Mouse (Mus musculus) embryonic facial prominence, embryonic 11.5 days (tissue): ENCODE results near the gene Utrn. TPM values are rescaled to one million over a fixed set of nuclear protein-coding genes. Genes with fewer than 3 reads are reported as not detected.

Source experiments
- ATAC-seq: fragments of 200-750 bp; cut with Nextera tagmentation; replicated peaks from 2 replicates; pipeline ENCODE4 v1.8.0; 2017; ENCODE audit warnings: low read depth; ENCODE audit not compliant: insufficient number of reproducible peaks, low FRiP score, low TSS enrichment
- DNase-seq: peaks from one replicate; pipeline ENCODE4 v3.0.0-alpha.2; 2015; ENCODE audit warnings: low spot score
- H3K27ac ChIP-seq: fragments of 300-500 bp; sonication (generic); replicated peaks from 2 replicates; pipeline ENCODE4 v1.5.1; 2014; ENCODE audit warnings: mild to moderate bottlenecking, low read depth, low read length, control low read depth
- H3K27me3 ChIP-seq: fragments of 300-500 bp; sonication (generic); 2 replicates; pipeline ENCODE4 v1.6.1; 2014; ENCODE audit warnings: mild to moderate bottlenecking, low read length, moderate library complexity, mixed read lengths; ENCODE audit not compliant: control insufficient read depth, insufficient read depth
- H3K36me3 ChIP-seq: fragments of 300-500 bp; sonication (generic); replicated peaks from 2 replicates; pipeline ENCODE4 v1.6.1; 2014; ENCODE audit warnings: low read depth, mild to moderate bottlenecking, low read length, moderate library complexity, mixed read lengths; ENCODE audit not compliant: control insufficient read depth, insufficient read depth
- H3K4me1 ChIP-seq: fragments of 300-500 bp; sonication (generic); 2 replicates; pipeline ENCODE4 v1.6.1; 2014; ENCODE audit warnings: low read length, mixed read lengths; ENCODE audit not compliant: control insufficient read depth, insufficient read depth
- H3K4me2 ChIP-seq: fragments of 300-500 bp; sonication (generic); 2 replicates; pipeline ENCODE4 v1.6.1; 2014; ENCODE audit warnings: low read depth, mild to moderate bottlenecking, control low read depth, low read length, moderate library complexity
- H3K4me3 ChIP-seq: fragments of 300-500 bp; sonication (generic); 2 replicates; pipeline ENCODE4 v1.5.1; 2014; ENCODE audit warnings: low read depth, low read length, control low read depth
- H3K9ac ChIP-seq: fragments of 300-500 bp; sonication (generic); replicated peaks from 2 replicates; pipeline ENCODE4 v1.6.1; 2014; ENCODE audit warnings: mild to moderate bottlenecking, control low read depth, low read length
- H3K9me3 ChIP-seq: fragments of 300-500 bp; sonication (generic); replicated peaks from 2 replicates; pipeline ENCODE4 v1.6.1; 2016; ENCODE audit warnings: mild to moderate bottlenecking, low read length, inconsistent platforms, mixed read lengths; ENCODE audit not compliant: control insufficient read depth
- WGBS: fragments of 180-500 bp; shearing (Covaris S2); extraction: QIAGEN DNeasy Blood & Tissue Kit; methylation state at CpG from one replicate; pipeline ENCODE4 v1.1.7; 2014; 5-methylcytosine and 5-hydroxymethylcytosine counted together
- polyA plus RNA-seq: library from polyadenylated mRNA; unstranded; fragments of >200 nt; fragmentation: Nextera tagmentation; extraction: Ambion mirVana; gene quantifications from 2 replicates; pipeline ENCODE4 v1.2.1, GENCODE M21; 2014

Utrn gene
- polyA plus RNA-seq, 1 experiment from 2014 or later = 47.4 TPM

GRCm38 (mm10) chr10:12339704-12340558, 529.2 kb downstream of the Utrn start:
- H3K4me2 ChIP-seq = no peak overlapping the region
- no peak overlapping the region for H3K9ac ChIP-seq
- 82% methylated on average over 10 of the region's 10 CpGs for WGBS
- no peaks in the 10 kb centered on the region for H3K4me1 ChIP-seq
- ATAC-seq (no peak), DNase-seq (no peak)
- no peak overlapping the region for H3K4me3 ChIP-seq
- no peaks in the 10 kb centered on the region for H3K9me3 ChIP-seq
- no peaks in the 10 kb centered on the region for H3K27me3 ChIP-seq
- no peak overlapping the region for H3K27ac ChIP-seq
- H3K36me3 ChIP-seq = no peaks in the 10 kb centered on the region

- Histone ChIP-seq H3K27me3 (no peaks in the 10 kb centered on the region), H3K9ac (no peak overlapping the region), H3K36me3 (no peaks in the 10 kb centered on the region), H3K4me2 (no peak overlapping the region), H3K4me3 (no peak overlapping the region), H3K9me3 (no peaks in the 10 kb centered on the region), H3K4me1 (no peaks in the 10 kb centered on the region), H3K27ac (no peak overlapping the region)
- no peak for DNase-seq
- WGBS = 76% methylated on average over 9 of the region's 9 CpGs
- no peak for ATAC-seq
Observed at GRCm38 (mm10) chr10:12339005-12339703, 530.0 kb downstream of the Utrn start.

Other genes with a start within 250 kb of the Utrn start
- gene Stx11, start 94.9 kb upstream of the Utrn start, polyA plus RNA-seq = 1.9 and 2.3 TPM in 2 replicates
- 41.5 and 43.1 TPM in 2 replicates for gene Sf3b5, start 136.0 kb upstream of the Utrn start, polyA plus RNA-seq
- gene Plagl1, start 191.1 kb upstream of the Utrn start, polyA plus RNA-seq = 136 and 141 TPM in 2 replicates